Mouse (Mus musculus): ENCODE data around the gene Fut8.

DNA sequence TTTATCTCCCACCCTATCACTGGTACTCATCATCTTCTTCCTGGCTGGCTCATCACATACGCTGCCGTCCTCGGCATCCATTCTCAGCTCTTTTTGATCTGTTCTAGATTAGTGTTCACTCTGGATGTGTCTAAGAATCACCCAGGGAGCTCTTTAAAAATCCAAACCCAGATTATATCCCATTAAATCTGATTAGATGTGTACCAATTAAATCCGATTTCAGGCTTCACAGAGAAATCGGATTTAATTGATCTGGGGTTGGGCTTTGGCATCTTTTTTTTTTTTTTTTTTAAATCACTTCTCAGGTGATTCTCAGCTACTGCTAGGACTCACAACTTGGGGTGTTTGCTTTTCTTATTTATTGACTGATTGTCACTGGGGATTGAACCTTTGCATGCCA lies 17.3 kb upstream of the Fut8 start:
- no peak for TF ChIP-seq GATA1 (IDR thresholded peaks at IDR 0.05; ENCODE audit: borderline replicate concordance, low read length)
- no peak for TF ChIP-seq FLI1 (IDR thresholded peaks at IDR 0.05; ENCODE audit: low read length)
